Mouse (Mus musculus): ENCODE measurements around the gene Zbtb20. TPM values are rescaled to one million over a fixed set of nuclear protein-coding genes. Genes with fewer than 3 reads are reported as not detected.

Gene Zbtb20
- polyA plus RNA-seq, 1 experiment, result 4.0 TPM

DNA sequence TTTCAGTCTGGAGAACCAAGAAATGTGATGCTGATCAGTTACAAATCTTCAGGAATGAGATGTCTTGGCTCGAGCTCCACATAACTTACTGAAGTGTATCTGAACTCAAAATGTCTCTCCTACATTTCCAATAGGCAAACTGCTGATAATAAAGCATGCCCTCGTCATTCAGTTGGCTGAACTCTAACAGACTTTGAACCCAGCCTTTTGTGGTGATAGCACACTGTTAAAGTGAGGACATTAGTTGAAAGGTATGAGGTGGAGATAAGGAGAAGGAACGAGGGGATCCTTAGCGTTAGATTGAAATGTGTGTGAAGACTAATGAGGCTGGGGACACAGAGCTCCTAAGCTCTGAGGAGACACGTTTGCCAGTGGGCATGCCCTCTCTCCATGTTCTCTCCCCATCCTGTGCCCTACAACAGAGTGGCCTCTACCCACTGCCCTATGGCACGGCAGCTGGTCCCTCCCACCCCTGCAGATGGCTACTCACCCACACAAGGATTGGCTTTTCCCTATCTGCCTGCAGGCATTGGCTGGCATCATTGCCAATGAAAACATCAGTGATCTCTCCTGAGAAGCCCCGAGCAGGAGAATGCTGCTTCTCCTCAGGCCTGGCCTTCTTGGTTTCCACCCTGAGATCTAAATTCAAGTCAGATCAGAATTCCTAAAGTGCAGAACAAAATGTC, 721.8 kb downstream of the Zbtb20 start:
- TF ChIP-seq FOSL1 (IDR thresholded peaks at IDR 0.05; ENCODE audit: insufficient read depth, low read length, poor library complexity, severe bottlenecking) (no peak), CEBPB (IDR thresholded peaks at IDR 0.05; ENCODE audit: low read depth) (no peak), USF1 (IDR thresholded peaks at IDR 0.05; ENCODE audit: low read depth) (no peak), CTCF (IDR thresholded peaks at IDR 0.05; ENCODE audit: control insufficient read depth, insufficient read depth, insufficient read length) (no peak), MYOD1 (IDR thresholded peaks at IDR 0.05; ENCODE audit: control insufficient read depth, insufficient read length, low read depth) (no peak), MAX (IDR thresholded peaks at IDR 0.05) (no peak), MYOG (IDR thresholded peaks at IDR 0.05; ENCODE audit: control insufficient read depth, extremely low read depth, insufficient read length) (no peak)
- no peaks in the 10 kb centered on the region for H3K79me2 ChIP-seq (ENCODE audit: control insufficient read depth, insufficient read depth)
- peaks cover 12% of the 10 kb centered on the region for H3K36me3 ChIP-seq (ENCODE audit: control insufficient read depth, insufficient read depth)
- H3K4me3 ChIP-seq (ENCODE audit: insufficient read depth, poor library complexity, severe bottlenecking), result no peak overlapping the region
- H3K79me3 ChIP-seq (ENCODE audit: low read depth), result no peaks in the 10 kb centered on the region
- no peaks in the 10 kb centered on the region for H3K27me3 ChIP-seq (ENCODE audit: control insufficient read depth, insufficient read depth, insufficient read length)
- no peak overlapping the region for H3ac ChIP-seq (ENCODE audit: control insufficient read depth, insufficient read length, low read depth)

DNA sequence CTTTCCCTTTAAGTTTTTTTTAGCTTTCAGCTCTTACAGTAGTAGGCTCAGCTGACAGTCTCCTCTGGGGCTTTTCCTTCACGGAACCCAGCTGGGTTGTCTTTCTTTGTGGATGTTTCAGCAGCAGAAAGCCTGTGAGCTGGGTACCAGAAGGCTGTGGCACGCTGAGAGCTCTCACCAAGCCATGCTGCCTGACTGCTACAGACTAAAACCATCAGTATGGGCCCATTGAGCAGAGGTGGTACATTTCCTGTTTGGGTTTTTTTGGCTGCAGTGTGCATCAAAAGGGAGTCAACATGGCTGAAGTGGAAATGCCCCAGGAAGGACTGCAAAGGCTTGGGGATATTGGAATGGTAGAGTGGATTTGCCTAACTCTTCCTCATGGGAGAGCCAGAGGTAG, 724.0 kb downstream of the Zbtb20 start:
- Histone ChIP-seq H3K4me3 (ENCODE audit: insufficient read depth, poor library complexity, severe bottlenecking) (no peak overlapping the region), H3K27me3 (ENCODE audit: control insufficient read depth, insufficient read depth, insufficient read length) (no peaks in the 10 kb centered on the region), H3K79me3 (ENCODE audit: low read depth) (no peaks in the 10 kb centered on the region), H3K79me2 (ENCODE audit: control insufficient read depth, insufficient read depth) (no peaks in the 10 kb centered on the region), H3ac (ENCODE audit: control insufficient read depth, insufficient read length, low read depth) (no peak overlapping the region), H3K36me3 (ENCODE audit: control insufficient read depth, insufficient read depth) (peaks cover 8% of the 10 kb centered on the region)
- no peak for TF ChIP-seq USF1 (IDR thresholded peaks at IDR 0.05; ENCODE audit: low read depth)
- no peak for TF ChIP-seq CTCF (IDR thresholded peaks at IDR 0.05; ENCODE audit: control insufficient read depth, insufficient read depth, insufficient read length)
- no peak for TF ChIP-seq CEBPB (IDR thresholded peaks at IDR 0.05; ENCODE audit: low read depth)

DNA sequence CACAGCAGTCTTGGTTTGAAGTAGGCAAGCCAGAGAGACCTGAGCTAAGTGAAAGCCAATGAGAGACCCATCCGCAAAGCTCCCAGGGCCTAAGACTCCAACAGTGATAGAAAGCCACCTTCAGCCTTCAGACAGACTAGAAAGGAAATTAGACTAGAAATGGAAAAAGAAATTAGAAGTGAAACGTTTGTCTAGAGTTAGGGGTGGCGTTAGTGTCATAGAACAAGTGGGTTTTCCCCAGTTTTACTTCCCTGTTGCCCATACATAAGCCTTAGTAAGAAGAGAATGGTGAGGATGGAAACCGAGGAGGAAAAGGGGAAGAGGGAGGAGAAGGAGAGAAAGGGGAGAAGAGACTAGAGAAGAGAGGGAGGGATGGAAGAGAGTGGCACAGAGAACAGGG, 726.9 kb downstream of the Zbtb20 start:
- Histone ChIP-seq H3K79me2 (ENCODE audit: control insufficient read depth, insufficient read depth) (no peaks in the 10 kb centered on the region), H3K27me3 (ENCODE audit: control insufficient read depth, insufficient read depth, insufficient read length) (no peaks in the 10 kb centered on the region), H3K4me3 (ENCODE audit: insufficient read depth, poor library complexity, severe bottlenecking) (no peak overlapping the region), H3K36me3 (ENCODE audit: control insufficient read depth, insufficient read depth) (peaks cover 8% of the 10 kb centered on the region), H3ac (ENCODE audit: control insufficient read depth, insufficient read length, low read depth) (no peak overlapping the region), H3K79me3 (ENCODE audit: low read depth) (no peaks in the 10 kb centered on the region)
- no peak for TF ChIP-seq MAX (IDR thresholded peaks at IDR 0.05)
- TF ChIP-seq MYOD1 (IDR thresholded peaks at IDR 0.05; ENCODE audit: control insufficient read depth, insufficient read length, low read depth), result no peak
- no peak for TF ChIP-seq FOSL1 (IDR thresholded peaks at IDR 0.05; ENCODE audit: insufficient read depth, low read length, poor library complexity, severe bottlenecking)
- TF ChIP-seq CEBPB (IDR thresholded peaks at IDR 0.05; ENCODE audit: low read depth), result no peak
- no peak for TF ChIP-seq CTCF (IDR thresholded peaks at IDR 0.05; ENCODE audit: control insufficient read depth, insufficient read depth, insufficient read length)
- TF ChIP-seq MYOG (IDR thresholded peaks at IDR 0.05; ENCODE audit: control insufficient read depth, extremely low read depth, insufficient read length), result no peak
- TF ChIP-seq USF1 (IDR thresholded peaks at IDR 0.05; ENCODE audit: low read depth), result no peak

DNA sequence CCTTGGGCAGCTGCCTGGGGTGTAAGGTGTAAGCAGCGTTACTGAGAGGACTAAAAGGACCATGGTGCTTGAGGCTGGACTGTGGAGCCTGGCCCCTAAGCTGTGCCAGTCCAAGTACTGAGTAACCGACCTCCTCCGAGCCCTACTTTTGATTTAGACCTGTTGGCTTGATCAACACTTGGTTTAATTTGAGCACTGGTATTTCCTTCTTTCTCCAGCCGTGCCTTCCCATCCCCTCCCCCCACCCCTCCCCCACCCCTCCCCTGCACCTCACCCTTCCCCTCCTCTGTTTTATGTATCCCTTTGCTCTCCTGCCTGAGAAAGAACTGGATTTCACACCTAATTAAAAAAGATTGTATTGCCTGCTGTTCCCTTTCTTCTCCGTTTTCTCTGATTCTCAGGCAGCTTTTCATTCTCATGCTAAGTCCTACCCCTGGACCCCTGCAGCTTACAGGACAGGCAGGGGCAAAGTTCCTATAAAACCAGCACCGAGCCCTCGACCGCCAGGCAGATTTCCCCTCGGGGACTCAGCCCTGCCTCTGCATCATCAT, 728.0 kb downstream of the Zbtb20 start:
- Histone ChIP-seq H3ac (ENCODE audit: control insufficient read depth, insufficient read length, low read depth) (no peak overlapping the region), H3K4me3 (ENCODE audit: insufficient read depth, poor library complexity, severe bottlenecking) (no peak overlapping the region), H3K79me2 (ENCODE audit: control insufficient read depth, insufficient read depth) (no peaks in the 10 kb centered on the region), H3K79me3 (ENCODE audit: low read depth) (no peaks in the 10 kb centered on the region), H3K27me3 (ENCODE audit: control insufficient read depth, insufficient read depth, insufficient read length) (no peaks in the 10 kb centered on the region), H3K36me3 (ENCODE audit: control insufficient read depth, insufficient read depth) (peaks cover 8% of the 10 kb centered on the region)
- no peak for TF ChIP-seq MYOG (IDR thresholded peaks at IDR 0.05; ENCODE audit: control insufficient read depth, extremely low read depth, insufficient read length)
- no peak for TF ChIP-seq CEBPB (IDR thresholded peaks at IDR 0.05; ENCODE audit: low read depth)

DNA sequence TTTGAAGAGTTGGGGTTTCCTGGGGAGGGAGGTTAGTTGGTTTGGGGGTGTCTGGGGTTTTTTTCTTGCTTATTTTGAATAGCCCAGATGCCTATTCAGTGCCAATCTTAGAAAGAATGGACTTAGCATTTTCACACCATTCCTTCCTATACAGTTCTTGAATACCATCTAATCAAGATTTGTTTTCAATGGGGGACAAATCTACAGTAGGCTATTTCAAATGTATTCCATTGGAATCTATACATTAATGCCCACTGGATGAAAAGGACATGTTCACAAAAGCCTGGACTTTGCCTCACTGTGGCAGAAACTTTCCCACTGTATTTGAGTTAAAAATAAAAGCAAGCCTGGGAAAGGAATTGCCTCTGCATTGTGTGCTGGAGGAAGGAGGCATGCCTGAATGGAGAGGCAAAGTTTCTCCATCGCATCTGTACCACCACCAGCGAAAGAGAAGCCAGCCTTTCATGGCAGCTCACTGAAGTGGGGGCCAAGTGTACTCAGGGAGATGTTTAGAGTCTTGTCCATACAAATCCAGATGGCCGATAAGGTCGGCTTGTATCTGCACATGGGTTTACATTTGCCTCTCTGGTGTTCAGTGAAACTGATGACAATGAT, 728.8 kb downstream of the Zbtb20 start:
- H3ac ChIP-seq (ENCODE audit: control insufficient read depth, insufficient read length, low read depth), result no peak overlapping the region
- H3K79me3 ChIP-seq (ENCODE audit: low read depth), result no peaks in the 10 kb centered on the region
- no peaks in the 10 kb centered on the region for H3K27me3 ChIP-seq (ENCODE audit: control insufficient read depth, insufficient read depth, insufficient read length)
- no peak for TF ChIP-seq CEBPB (IDR thresholded peaks at IDR 0.05; ENCODE audit: low read depth)
- no peak for TF ChIP-seq CTCF (IDR thresholded peaks at IDR 0.05; ENCODE audit: control insufficient read depth, insufficient read depth, insufficient read length)
- no peak for TF ChIP-seq USF1 (IDR thresholded peaks at IDR 0.05; ENCODE audit: low read depth)
- no peak for TF ChIP-seq MAX (IDR thresholded peaks at IDR 0.05)
- no peak for TF ChIP-seq MYOG (IDR thresholded peaks at IDR 0.05; ENCODE audit: control insufficient read depth, extremely low read depth, insufficient read length)
- TF ChIP-seq FOSL1 (IDR thresholded peaks at IDR 0.05; ENCODE audit: insufficient read depth, low read length, poor library complexity, severe bottlenecking), result no peak
- TF ChIP-seq MYOD1 (IDR thresholded peaks at IDR 0.05; ENCODE audit: control insufficient read depth, insufficient read length, low read depth), result no peak
- peaks cover 10% of the 10 kb centered on the region for H3K36me3 ChIP-seq (ENCODE audit: control insufficient read depth, insufficient read depth)
- no peaks in the 10 kb centered on the region for H3K79me2 ChIP-seq (ENCODE audit: control insufficient read depth, insufficient read depth)
- H3K4me3 ChIP-seq (ENCODE audit: insufficient read depth, poor library complexity, severe bottlenecking), result no peak overlapping the region

DNA sequence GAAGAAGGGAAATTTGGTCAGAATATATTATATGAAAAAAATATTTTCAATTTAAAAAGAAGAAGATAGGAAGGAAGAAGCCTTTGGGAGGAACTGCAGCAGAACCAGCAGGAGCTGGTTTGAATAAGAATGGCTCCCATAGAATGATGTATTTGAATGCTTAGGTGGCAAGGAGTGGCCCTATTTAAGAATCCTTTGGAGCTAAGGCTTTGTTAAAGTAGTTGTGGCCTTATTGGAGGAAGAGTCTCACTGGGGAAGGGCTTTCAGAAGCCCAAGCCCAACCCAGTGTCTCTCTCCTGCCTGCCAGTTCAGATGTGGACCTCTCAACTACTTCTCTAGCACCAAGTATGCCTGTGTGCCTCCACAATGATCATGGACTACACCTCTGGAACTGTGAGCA, 731.4 kb downstream of the Zbtb20 start:
- H3K27me3 ChIP-seq (ENCODE audit: control insufficient read depth, insufficient read depth, insufficient read length), result no peaks in the 10 kb centered on the region
- TF ChIP-seq CTCF (IDR thresholded peaks at IDR 0.05; ENCODE audit: control insufficient read depth, insufficient read depth, insufficient read length) (no peak), MYOD1 (IDR thresholded peaks at IDR 0.05; ENCODE audit: control insufficient read depth, insufficient read length, low read depth) (no peak), USF1 (IDR thresholded peaks at IDR 0.05; ENCODE audit: low read depth) (no peak), CEBPB (IDR thresholded peaks at IDR 0.05; ENCODE audit: low read depth) (no peak), MYOG (IDR thresholded peaks at IDR 0.05; ENCODE audit: control insufficient read depth, extremely low read depth, insufficient read length) (no peak), FOSL1 (IDR thresholded peaks at IDR 0.05; ENCODE audit: insufficient read depth, low read length, poor library complexity, severe bottlenecking) (no peak), MAX (IDR thresholded peaks at IDR 0.05) (no peak)
- no peak overlapping the region for H3ac ChIP-seq (ENCODE audit: control insufficient read depth, insufficient read length, low read depth)
- no peak overlapping the region for H3K4me3 ChIP-seq (ENCODE audit: insufficient read depth, poor library complexity, severe bottlenecking)
- peaks cover 12% of the 10 kb centered on the region for H3K36me3 ChIP-seq (ENCODE audit: control insufficient read depth, insufficient read depth)
- H3K79me2 ChIP-seq (ENCODE audit: control insufficient read depth, insufficient read depth), result no peaks in the 10 kb centered on the region
- H3K79me3 ChIP-seq (ENCODE audit: low read depth), result no peaks in the 10 kb centered on the region

All from C2C12 (cell line).